Mouse (Mus musculus) activated CD4-positive, CD25-positive, alpha-beta regulatory T cell, adult 4 months (primary cell): ENCODE data around the gene Fam83d. TPM values are rescaled to one million over a fixed set of nuclear protein-coding genes. Genes with fewer than 3 reads are reported as not detected.

Experiments
- ATAC-seq: one replicate; pipeline ENCODE4 v1.8.0; 2017
- polyA plus RNA-seq, 2 experiments: library from polyadenylated mRNA; unstranded; fragments of 100-300 nt; shearing (Covaris generic); gene quantifications; one replicate each; pipeline ENCODE4 v1.2.1; 2017

Fam83d gene
- polyA plus RNA-seq, 2 experiments from 2014 or later, result 0.77 to 0.96 TPM

GRCm38 (mm10) chr2:158745049-158745482 lies 22.8 kb upstream of the Fam83d start:
- ATAC-seq, result peak; percentile 84

GRCm38 (mm10) chr2:158746164-158746563 lies 21.7 kb upstream of the Fam83d start:
- ATAC-seq, result no peak

GRCm38 (mm10) chr2:158749366-158749765 lies 18.5 kb upstream of the Fam83d start:
- no peak for ATAC-seq

- ATAC-seq, result no peak
Observed at GRCm38 (mm10) chr2:158760231-158760630, 7.7 kb upstream of the Fam83d start.

GRCm38 (mm10) chr2:158762339-158762738 lies 5.6 kb upstream of the Fam83d start:
- no peak for ATAC-seq

GRCm38 (mm10) chr2:158768350-158768749 lies 457 bp downstream of the Fam83d start:
- peak; percentile 17 for ATAC-seq

- ATAC-seq, result no peak
Observed at GRCm38 (mm10) chr2:158768771-158769170, 878 bp downstream of the Fam83d start.

- no peak for ATAC-seq
Observed at GRCm38 (mm10) chr2:158770126-158770757, 2.3 kb downstream of the Fam83d start.

- ATAC-seq, result no peak
Observed at GRCm38 (mm10) chr2:158771066-158771763, 3.3 kb downstream of the Fam83d start.

GRCm38 (mm10) chr2:158772808-158773207 lies 4.9 kb downstream of the Fam83d start:
- ATAC-seq, result no peak

GRCm38 (mm10) chr2:158774886-158775285 lies 7.0 kb downstream of the Fam83d start:
- ATAC-seq, result no peak

- ATAC-seq, result no peak
Observed at GRCm38 (mm10) chr2:158776716-158777115, 8.8 kb downstream of the Fam83d start.

- ATAC-seq, result no peak
Observed at GRCm38 (mm10) chr2:158777490-158777889, 9.6 kb downstream of the Fam83d start.

GRCm38 (mm10) chr2:158778349-158778748 lies 10.5 kb downstream of the Fam83d start:
- no peak for ATAC-seq

GRCm38 (mm10) chr2:158781126-158781525 lies 13.2 kb downstream of the Fam83d start:
- no peak for ATAC-seq

- no peak for ATAC-seq
Observed at GRCm38 (mm10) chr2:158786927-158787795, 19.3 kb downstream of the Fam83d start.

GRCm38 (mm10) chr2:158794494-158795004 lies 26.7 kb downstream of the Fam83d start, which contains the start of gene Dhx35:
Gene Dhx35 (plus strand): TSS chr2:158794807.
- peak; percentile 97 for ATAC-seq

- ATAC-seq, result no peak
Observed at GRCm38 (mm10) chr2:158795043-158795442, 27.1 kb downstream of the Fam83d start.

GRCm38 (mm10) chr2:158795875-158796274 lies 28.0 kb downstream of the Fam83d start:
- ATAC-seq, result no peak

- ATAC-seq, result no peak
Observed at GRCm38 (mm10) chr2:158799328-158799727, 31.4 kb downstream of the Fam83d start.

- ATAC-seq, result no peak
Observed at GRCm38 (mm10) chr2:158800788-158801187, 32.9 kb downstream of the Fam83d start.

- ATAC-seq, result no peak
Observed at GRCm38 (mm10) chr2:158803575-158803974, 35.7 kb downstream of the Fam83d start.

GRCm38 (mm10) chr2:158815686-158816085 lies 47.8 kb downstream of the Fam83d start:
- ATAC-seq, result no peak
